Mouse (Mus musculus): ENCODE measurements around the gene Dnah10. TPM values are rescaled to one million over a fixed set of nuclear protein-coding genes. Genes with fewer than 3 reads are reported as not detected.
"Not testable (repeated sequence)": the region's sequence is repeated elsewhere in the genome, so short reads cannot be mapped to it uniquely, and the experiment has no call there.

Gene Dnah10
- total and polyA plus RNA-seq, 2 experiments: not detected

- no peaks in the 10 kb centered on the region for H3K36me3 ChIP-seq (ENCODE audit: control insufficient read depth, insufficient read depth, low read length)
- WGBS: 81% methylated on average over 9 of the region's 9 CpGs
- DNase-seq (ENCODE audit: extremely low read depth, low read depth, low spot score): no peak
- H3K4me1 ChIP-seq (ENCODE audit: control insufficient read depth, insufficient read depth, low read length): no peaks in the 10 kb centered on the region
- TF ChIP-seq CTCF (IDR thresholded peaks at IDR 0.05; ENCODE audit: low read depth, low read length) (no peak), POLR2A (IDR thresholded peaks at IDR 0.05; ENCODE audit: extremely low read depth, insufficient read depth, low read length) (no peak)
- no peak overlapping the region for H3K4me3 ChIP-seq (ENCODE audit: insufficient read depth, low read depth, low read length)
- no peak overlapping the region for H3K9ac ChIP-seq (ENCODE audit: low read depth, low read length)
- H3K27me3 ChIP-seq (ENCODE audit: control insufficient read depth, insufficient read depth, low read length): no peaks in the 10 kb centered on the region
- no peaks in the 10 kb centered on the region for H3K79me2 ChIP-seq (ENCODE audit: control insufficient read depth, insufficient read depth, low read length)
- H3K27ac ChIP-seq (replicated peaks; ENCODE audit: insufficient read depth, low read depth, low read length): no peak overlapping the region
Measured at GRCm38 (mm10) chr5:124751656-124752055, 26.8 kb downstream of the Dnah10 start.

- Histone ChIP-seq H3K27ac (replicated peaks; ENCODE audit: insufficient read depth, low read depth, low read length) (no peak overlapping the region), H3K4me1 (ENCODE audit: control insufficient read depth, insufficient read depth, low read length) (no peaks in the 10 kb centered on the region), H3K27me3 (ENCODE audit: control insufficient read depth, insufficient read depth, low read length) (no peaks in the 10 kb centered on the region), H3K79me2 (ENCODE audit: control insufficient read depth, insufficient read depth, low read length) (no peaks in the 10 kb centered on the region), H3K9ac (ENCODE audit: low read depth, low read length) (no peak overlapping the region), H3K36me3 (ENCODE audit: control insufficient read depth, insufficient read depth, low read length) (no peaks in the 10 kb centered on the region), H3K4me3 (ENCODE audit: insufficient read depth, low read depth, low read length) (no peak overlapping the region)
- DNase-seq (ENCODE audit: extremely low read depth, low read depth, low spot score): no peak
- 59% methylated on average over 18 of the region's 18 CpGs for WGBS
- TF ChIP-seq CTCF (IDR thresholded peaks at IDR 0.05; ENCODE audit: low read depth, low read length) (peak; percentile 65), POLR2A (IDR thresholded peaks at IDR 0.05; ENCODE audit: extremely low read depth, insufficient read depth, low read length) (no peak)
Measured at GRCm38 (mm10) chr5:124761011-124761410, 36.1 kb downstream of the Dnah10 start.

- H3K4me3 ChIP-seq (ENCODE audit: insufficient read depth, low read depth, low read length): no peak overlapping the region
- no peaks in the 10 kb centered on the region for H3K27me3 ChIP-seq (ENCODE audit: control insufficient read depth, insufficient read depth, low read length)
- DNase-seq (ENCODE audit: extremely low read depth, low read depth, low spot score): no peak
- H3K79me2 ChIP-seq (ENCODE audit: control insufficient read depth, insufficient read depth, low read length): no peaks in the 10 kb centered on the region
- no peaks in the 10 kb centered on the region for H3K36me3 ChIP-seq (ENCODE audit: control insufficient read depth, insufficient read depth, low read length)
- no peak for TF ChIP-seq CTCF (IDR thresholded peaks at IDR 0.05; ENCODE audit: low read depth, low read length)
- TF ChIP-seq POLR2A (IDR thresholded peaks at IDR 0.05; ENCODE audit: extremely low read depth, insufficient read depth, low read length): no peak
- H3K9ac ChIP-seq (ENCODE audit: low read depth, low read length): no peak overlapping the region
- H3K4me1 ChIP-seq (ENCODE audit: control insufficient read depth, insufficient read depth, low read length): no peaks in the 10 kb centered on the region
- no peak overlapping the region for H3K27ac ChIP-seq (replicated peaks; ENCODE audit: insufficient read depth, low read depth, low read length)
- WGBS: 100% methylated on average over 1 of the region's 1 CpGs
Measured at GRCm38 (mm10) chr5:124761787-124762186, 36.9 kb downstream of the Dnah10 start.

- DNase-seq (ENCODE audit: extremely low read depth, low read depth, low spot score): no peak
- H3K4me3 ChIP-seq (ENCODE audit: insufficient read depth, low read depth, low read length): no peak overlapping the region
- TF ChIP-seq CTCF (IDR thresholded peaks at IDR 0.05; ENCODE audit: low read depth, low read length) (no peak), POLR2A (IDR thresholded peaks at IDR 0.05; ENCODE audit: extremely low read depth, insufficient read depth, low read length) (no peak)
Measured at GRCm38 (mm10) chr5:124774552-124774951, 49.7 kb downstream of the Dnah10 start.

GRCm38 (mm10) chr5:124776289-124776688 lies 51.4 kb downstream of the Dnah10 start:
- not testable (repeated sequence) for H3K4me1 ChIP-seq (ENCODE audit: control insufficient read depth, insufficient read depth, low read length); H3K27me3 ChIP-seq (ENCODE audit: control insufficient read depth, insufficient read depth, low read length); H3K9ac ChIP-seq (ENCODE audit: low read depth, low read length); H3K27ac ChIP-seq (replicated peaks; ENCODE audit: insufficient read depth, low read depth, low read length); H3K79me2 ChIP-seq (ENCODE audit: control insufficient read depth, insufficient read depth, low read length); DNase-seq (ENCODE audit: extremely low read depth, low read depth, low spot score); H3K4me3 ChIP-seq (ENCODE audit: insufficient read depth, low read depth, low read length); H3K36me3 ChIP-seq (ENCODE audit: control insufficient read depth, insufficient read depth, low read length)
- 85% methylated on average over 4 of the region's 4 CpGs for WGBS

More at GRCm38 (mm10) chr5:124774552-124774951, 49.7 kb downstream of the Dnah10 start:
- 67% methylated on average over 3 of the region's 3 CpGs for WGBS
- H3K36me3 ChIP-seq (ENCODE audit: control insufficient read depth, insufficient read depth, low read length): no peaks in the 10 kb centered on the region
- no peak overlapping the region for H3K27ac ChIP-seq (replicated peaks; ENCODE audit: insufficient read depth, low read depth, low read length)
- H3K9ac ChIP-seq (ENCODE audit: low read depth, low read length): no peak overlapping the region
- no peaks in the 10 kb centered on the region for H3K79me2 ChIP-seq (ENCODE audit: control insufficient read depth, insufficient read depth, low read length)
- H3K4me1 ChIP-seq (ENCODE audit: control insufficient read depth, insufficient read depth, low read length): no peaks in the 10 kb centered on the region
- H3K27me3 ChIP-seq (ENCODE audit: control insufficient read depth, insufficient read depth, low read length): no peaks in the 10 kb centered on the region

- no peak overlapping the region for H3K9ac ChIP-seq (ENCODE audit: low read depth, low read length)
- DNase-seq (ENCODE audit: extremely low read depth, low read depth, low spot score): peak; percentile 22
- no peak overlapping the region for H3K27ac ChIP-seq (replicated peaks; ENCODE audit: insufficient read depth, low read depth, low read length)
- H3K79me2 ChIP-seq (ENCODE audit: control insufficient read depth, insufficient read depth, low read length): no peaks in the 10 kb centered on the region
- H3K27me3 ChIP-seq (ENCODE audit: control insufficient read depth, insufficient read depth, low read length): no peaks in the 10 kb centered on the region
- 62% methylated on average over 6 of the region's 6 CpGs for WGBS
- no peak overlapping the region for H3K4me3 ChIP-seq (ENCODE audit: insufficient read depth, low read depth, low read length)
- no peaks in the 10 kb centered on the region for H3K4me1 ChIP-seq (ENCODE audit: control insufficient read depth, insufficient read depth, low read length)
- TF ChIP-seq CTCF (IDR thresholded peaks at IDR 0.05; ENCODE audit: low read depth, low read length): peak; percentile 78
- no peak for TF ChIP-seq POLR2A (IDR thresholded peaks at IDR 0.05; ENCODE audit: extremely low read depth, insufficient read depth, low read length)
- no peaks in the 10 kb centered on the region for H3K36me3 ChIP-seq (ENCODE audit: control insufficient read depth, insufficient read depth, low read length)
Measured at GRCm38 (mm10) chr5:124777178-124777709, 52.4 kb downstream of the Dnah10 start.

Data from liver, adult 2 months (tissue).